Mouse (Mus musculus) stomach, postnatal 0 days (tissue): ENCODE data around the gene Zfp874a. TPM values are rescaled to one million over a fixed set of nuclear protein-coding genes. Genes with fewer than 3 reads are reported as not detected.
"Not testable (repeated sequence)": the region's sequence is repeated elsewhere in the genome, so short reads cannot be mapped to it uniquely, and the experiment has no call there.

Source experiments
- ATAC-seq: fragments of 200-750 bp; cut with Nextera tagmentation; 2 replicates; pipeline ENCODE4 v1.8.0; 2017; ENCODE audit not compliant: low FRiP score, low TSS enrichment
- DNase-seq: peaks from one replicate; pipeline ENCODE4 v3.0.0-alpha.2; 2016; ENCODE audit warnings: low spot score
- H3K27ac ChIP-seq: fragments of 300-500 bp; sonication (generic); replicated peaks from 2 replicates; pipeline ENCODE4 v1.5.1; 2014; ENCODE audit warnings: mild to moderate bottlenecking, control low read depth
- H3K27me3 ChIP-seq: fragments of 300-500 bp; sonication (generic); 2 replicates; pipeline ENCODE4 v1.6.1; 2014; ENCODE audit warnings: low read length; ENCODE audit not compliant: control insufficient read depth, insufficient read depth
- H3K36me3 ChIP-seq: fragments of 300-500 bp; sonication (generic); 2 replicates; pipeline ENCODE4 v1.6.1; 2014; ENCODE audit warnings: low read length, mixed read lengths; ENCODE audit not compliant: control insufficient read depth, insufficient read depth
- H3K4me1 ChIP-seq: fragments of 300-500 bp; sonication (generic); replicated peaks from 2 replicates; pipeline ENCODE4 v1.6.1; 2014; ENCODE audit warnings: antibody characterized with exemption; ENCODE audit not compliant: control insufficient read depth, insufficient read depth
- H3K4me2 ChIP-seq: fragments of 300-500 bp; sonication (generic); replicated peaks from 2 replicates; pipeline ENCODE4 v1.6.1; 2014; ENCODE audit warnings: low read depth, mild to moderate bottlenecking, control low read depth, moderate library complexity
- H3K4me3 ChIP-seq: fragments of 300-500 bp; sonication (generic); 2 replicates; pipeline ENCODE4 v1.5.1; 2014; ENCODE audit warnings: low read depth, low read length, control low read depth
- H3K9ac ChIP-seq: fragments of 300-500 bp; sonication (generic); 2 replicates; pipeline ENCODE4 v1.6.1; 2014; ENCODE audit warnings: mild to moderate bottlenecking, low read length, control low read depth, mixed read lengths
- H3K9me3 ChIP-seq: fragments of 300-500 bp; sonication (generic); 2 replicates; pipeline ENCODE4 v1.6.1; 2016; ENCODE audit warnings: low read length; ENCODE audit not compliant: control insufficient read depth
- CTCF ChIP-seq: IDR thresholded peaks from 2 replicates; pipeline ENCODE4 v1.5.1; 2016; ENCODE audit warnings: antibody characterized with exemption, low read depth, mild to moderate bottlenecking, moderate library complexity
- EP300 ChIP-seq: optimal IDR thresholded peaks from 2 replicates; pipeline ENCODE3; 2016; ENCODE audit warnings: antibody characterized with exemption
- WGBS: fragments of 180-500 bp; shearing (Covaris S2); extraction: QIAGEN DNeasy Blood & Tissue Kit; methylation state at CpG from one replicate; pipeline ENCODE4 v1.1.7; 2014; 5-methylcytosine and 5-hydroxymethylcytosine counted together
- polyA plus RNA-seq: library from polyadenylated mRNA; unstranded; fragments of >200 nt; fragmentation: Nextera tagmentation; extraction: Ambion mirVana; gene quantifications from 2 replicates; pipeline ENCODE4 v1.2.1, GENCODE M21; 2015

Zfp874a gene
- polyA plus RNA-seq, 1 experiment from 2014 or later = 4.6 TPM

GRCm38 (mm10) chr13:67415759-67416158 lies 35.7 kb downstream of the Zfp874a start:
- Histone ChIP-seq H3K4me1 (no peaks in the 10 kb centered on the region), H3K27me3 (no peaks in the 10 kb centered on the region), H3K9ac (no peak overlapping the region), H3K9me3 (no peaks in the 10 kb centered on the region), H3K27ac (no peak overlapping the region), H3K4me3 (no peak overlapping the region), H3K36me3 (no peaks in the 10 kb centered on the region), H3K4me2 (no peak overlapping the region)
- ATAC-seq = no peak
- no peak for TF ChIP-seq EP300
- no peak for TF ChIP-seq CTCF
- no peak for DNase-seq
- WGBS = 90% methylated on average over 6 of the region's 6 CpGs

GRCm38 (mm10) chr13:67413634-67414033 lies 37.8 kb downstream of the Zfp874a start:
- WGBS = 59% methylated on average over 3 of the region's 3 CpGs
- not testable (repeated sequence) for H3K27ac ChIP-seq, ATAC-seq, H3K9me3 ChIP-seq, H3K9ac ChIP-seq, H3K27me3 ChIP-seq, H3K4me3 ChIP-seq, H3K36me3 ChIP-seq, DNase-seq, H3K4me1 ChIP-seq, H3K4me2 ChIP-seq
- peak; percentile 57 for TF ChIP-seq CTCF

- DNase-seq (peak; percentile 78), ATAC-seq (peak; percentile 93)
- 4% methylated on average over 14 of the region's 16 CpGs for WGBS
- not testable (repeated sequence) for H3K27ac ChIP-seq, H3K4me1 ChIP-seq, H3K9me3 ChIP-seq, H3K36me3 ChIP-seq, H3K27me3 ChIP-seq
- Histone ChIP-seq H3K9ac (peak within 1 kb of the TSS; percentile 65), H3K4me2 (peak within 1 kb of the TSS; percentile 58), H3K4me3 (peak within 1 kb of the TSS; percentile 58)
Observed at GRCm38 (mm10) chr13:67399183-67399903, 52.1 kb downstream of the Zfp874a start, which contains the start of gene Zfp429. TSS of gene Zfp429 (minus strand) at chr13:67399819.

- WGBS = 69% methylated on average over 3 of the region's 3 CpGs
- not testable (repeated sequence) for ATAC-seq
Observed at GRCm38 (mm10) chr13:67376255-67376654, 75.2 kb downstream of the Zfp874a start.

GRCm38 (mm10) chr13:67375050-67375911 lies 76.1 kb downstream of the Zfp874a start, which contains the start of the genes Gm28041 and Zfp456:
TSS of gene Gm28041 (minus strand) at chr13:67375733.
TSS of gene Zfp456 (minus strand) at chr13:67375810.
- H3K36me3 ChIP-seq, H3K27ac ChIP-seq, H3K27me3 ChIP-seq, H3K9me3 ChIP-seq, H3K4me1 ChIP-seq: not testable (repeated sequence)
- Histone ChIP-seq H3K4me2 (peak within 1 kb of the TSS; percentile 60), H3K9ac (peak within 1 kb of the TSS; percentile 45; the same call in 1 of the 2 replicates), H3K4me3 (peak within 1 kb of the TSS; percentile 45)
- DNase-seq (peak; percentile 75), ATAC-seq (peak; percentile 94)
- WGBS = 18% methylated on average over 13 of the region's 15 CpGs

More at GRCm38 (mm10) chr13:67376255-67376654, 75.2 kb downstream of the Zfp874a start:
- H3K4me1 ChIP-seq, H3K27me3 ChIP-seq, H3K9ac ChIP-seq, DNase-seq, H3K4me2 ChIP-seq, H3K9me3 ChIP-seq, H3K27ac ChIP-seq, H3K36me3 ChIP-seq, H3K4me3 ChIP-seq: not testable (repeated sequence)

Other genes with a start within 250 kb of the Zfp874a start
- gene Zfp458, start 173.2 kb downstream of the Zfp874a start, polyA plus RNA-seq = 0.64 and 0.68 TPM in 2 replicates
- 0.58 and 0.70 TPM in 2 replicates for gene Zfp457, start 145.1 kb downstream of the Zfp874a start, polyA plus RNA-seq
- gene Zfp595, start 119.1 kb downstream of the Zfp874a start, polyA plus RNA-seq = 1.1 and 1.2 TPM in 2 replicates
- not detected in 2 replicates for gene Gm28044, start 91.1 kb downstream of the Zfp874a start, polyA plus RNA-seq
- gene Zfp953, start 91.0 kb downstream of the Zfp874a start, polyA plus RNA-seq = 0.61 and 0.63 TPM in 2 replicates
- 0.44 and 0.47 TPM in 2 replicates for gene Gm28041, start 75.9 kb downstream of the Zfp874a start, polyA plus RNA-seq
- gene Zfp456, start 75.8 kb downstream of the Zfp874a start, polyA plus RNA-seq = 0.97 and 1.0 TPM in 2 replicates
- 4.1 and 4.8 TPM in 2 replicates for gene Zfp429, start 51.8 kb downstream of the Zfp874a start, polyA plus RNA-seq
- gene Zfp459, start 30.2 kb downstream of the Zfp874a start, polyA plus RNA-seq = 1.3 and 1.5 TPM in 2 replicates
- 1.9 and 2.4 TPM in 2 replicates for gene Zfp874b, start 32.6 kb upstream of the Zfp874a start, polyA plus RNA-seq
- 5.6 and 5.8 TPM in 2 replicates for gene Zfp58, start 48.9 kb upstream of the Zfp874a start, polyA plus RNA-seq
- gene Gm26965, start 74.5 kb upstream of the Zfp874a start, polyA plus RNA-seq = not detected in 2 replicates
- gene Zfp87, start 74.6 kb upstream of the Zfp874a start, polyA plus RNA-seq = 27.4 and 29.3 TPM in 2 replicates
- gene Zfp748, start 102.2 kb upstream of the Zfp874a start, polyA plus RNA-seq = 3.8 and 4.1 TPM in 2 replicates
- gene Zfp729b, start 158.1 kb upstream of the Zfp874a start, polyA plus RNA-seq = 1.6 and 1.9 TPM in 2 replicates
- gene Gm49345, start 186.1 kb upstream of the Zfp874a start, polyA plus RNA-seq = 0.08 TPM in 1 of 2 replicates, not detected in the other
- 1.2 and 1.6 TPM in 2 replicates for gene Zfp729a, start 186.2 kb upstream of the Zfp874a start, polyA plus RNA-seq
- gene Zfp738, start 235.4 kb upstream of the Zfp874a start, polyA plus RNA-seq = 3.8 and 4.0 TPM in 2 replicates